In genomic region chrX:82866116-82866515, GRCm38 (mm10) we compare ENCODE assay signal across 22 mouse cellular contexts.
DNase-seq lines count a peak whose midpoint lies in the region; TF ChIP-seq lines count a peak whose summit lies in the region.
"Had no signal": no experiment of that assay in that cellular context is flagged by ENCODE, and none has a peak within 500 bp of the region (broad histone marks: within the 10 kb centered on the region; RNA-seq: fewer than 3 reads in every experiment).

No protein-coding gene starts in this region.

- in situ Hi-C loops in ES-E14 (cut with MboI; ENCODE audit: low sequenced_read_pairs in 2 of 2, unreplicated experiment in 2 of 2): no loop called here

- H3K9me3 ChIP-seq in ES-E14 (ENCODE audit: control insufficient read depth, insufficient read depth, low read depth, low read length): no peaks in the 10 kb centered on the region
- H3K9me3 ChIP-seq: embryonic facial prominence, embryonic 12.5 days; forebrain, embryonic 10.5 days; heart, embryonic 15.5 days; hindbrain, embryonic 10.5 days; intestine, embryonic 15.5 days had no signal

- no peak overlapping the region for H3K4me3 ChIP-seq in ES-E14 (ENCODE audit: insufficient read depth in 1 of 2, low read depth in 1 of 2, low read length in 2 of 2, poor library complexity in 1 of 2, severe bottlenecking in 1 of 2)
- H3K4me3 ChIP-seq: embryonic facial prominence, embryonic 12.5 days; forebrain, embryonic 10.5 days; heart, embryonic 15.5 days; hindbrain, embryonic 10.5 days; intestine, embryonic 15.5 days had no signal

- peak overlapping the region; percentile 76; the same call in 1 of the 2 replicates for H3K27ac ChIP-seq in ES-E14 (ENCODE audit: insufficient read depth, low read depth, low read length, poor library complexity, severe bottlenecking)
- H3K27ac ChIP-seq: embryonic facial prominence, embryonic 12.5 days; forebrain, embryonic 10.5 days; heart, embryonic 15.5 days; hindbrain, embryonic 10.5 days; hindbrain, embryonic 14.5 days; intestine, embryonic 15.5 days had no signal

- no peaks in the 10 kb centered on the region; a peak in 1 of 4 replicates for H3K4me1 ChIP-seq in ES-E14 (ENCODE audit: control insufficient read depth in 2 of 2, insufficient read depth in 2 of 2, low read length in 2 of 2, poor library complexity in 1 of 2)
- H3K4me1 ChIP-seq: embryonic facial prominence, embryonic 12.5 days; forebrain, embryonic 10.5 days; heart, embryonic 15.5 days; hindbrain, embryonic 10.5 days; intestine, embryonic 15.5 days had no signal

- no peaks in the 10 kb centered on the region for H3K36me3 ChIP-seq in ES-E14 (ENCODE audit: control insufficient read depth, insufficient read depth, low read length, poor library complexity, severe bottlenecking)
- H3K36me3 ChIP-seq: embryonic facial prominence, embryonic 12.5 days; forebrain, embryonic 10.5 days; heart, embryonic 15.5 days; hindbrain, embryonic 10.5 days; intestine, embryonic 15.5 days had no signal

- peak; percentile 4 for DNase-seq in embryo, embryonic 10 days (ENCODE audit: low spot score)
- DNase-seq in embryo, embryonic 9.5 days (ENCODE audit: extremely low spot score): no peak
- DNase-seq in ES-E14 (ENCODE audit: low read depth, low spot score): peak; percentile 29
- peak; percentile 6 for DNase-seq in embryo, embryonic 11 days
- peak; percentile 12 for DNase-seq in gonadal fat pad, adult 2 months (ENCODE audit: low read depth)
- no peak for DNase-seq in thymus, postnatal 36 days
- no peak for DNase-seq in heart, postnatal 25 days (ENCODE audit: low spot score)
- no peak for DNase-seq in cerebellum, postnatal 10 days
- DNase-seq: adrenal gland, postnatal 14 days; B cell, adult 2 months; cerebellum, adult 11-12 months; cerebellum, adult 9-10 months; gastrocnemius, postnatal 36 days; heart, adult 18-20 months; heart, postnatal 14 days; kidney, adult 18-20 months had no signal

- intact Hi-C loops in heart, postnatal 25 days (cut with DNase I): no loop called here

- H3K9ac ChIP-seq in ES-E14 (ENCODE audit: insufficient read depth, low read depth, low read length, poor library complexity, severe bottlenecking): no peak overlapping the region
- H3K9ac ChIP-seq: embryonic facial prominence, embryonic 12.5 days; heart, embryonic 15.5 days; hindbrain, embryonic 14.5 days; intestine, embryonic 15.5 days had no signal

TF ChIP-seq in ES-E14, 5 proteins besides CTCF, POLR2A, EP300 and RAD21:
- no peak for TF ChIP-seq ZNF384 (IDR thresholded peaks at IDR 0.05; ENCODE audit: low read depth, low read length)
- TF ChIP-seq HCFC1 (IDR thresholded peaks at IDR 0.05; ENCODE audit: borderline replicate concordance, insufficient read depth, low read length): no peak
- TF ChIP-seq ZC3H11A (IDR thresholded peaks at IDR 0.05; ENCODE audit: borderline replicate concordance, low read depth, low read length): no peak
- no peak for TF ChIP-seq MAFK (IDR thresholded peaks at IDR 0.05; ENCODE audit: insufficient read depth, low read depth, low read length)
- TF ChIP-seq CHD2 (IDR thresholded peaks at IDR 0.05; ENCODE audit: low read depth, low read length): no peak

Comparison
In these comparisons a context has a peak if more than half of its experiments do, and no peak if none do; other contexts are left out.
1. DNase-seq: peak in embryo, embryonic 10 days (single experiment), ES-E14 (single experiment), embryo, embryonic 11 days (single experiment) and gonadal fat pad, adult 2 months (single experiment); none in embryo, embryonic 9.5 days (single experiment), thymus, postnatal 36 days (0 of 2), heart, postnatal 25 days (single experiment) and cerebellum, postnatal 10 days (0 of 2).